Mouse (Mus musculus): ENCODE results near the gene Zfp768. TPM values are rescaled to one million over a fixed set of nuclear protein-coding genes. Genes with fewer than 3 reads are reported as not detected.
A peak's percentile ranks its signal among the peaks of the same experiment; 100 is the strongest.

Gene Zfp768
- polyA plus RNA-seq, 2 experiments, result 0.52 to 4.4 TPM

DNA sequence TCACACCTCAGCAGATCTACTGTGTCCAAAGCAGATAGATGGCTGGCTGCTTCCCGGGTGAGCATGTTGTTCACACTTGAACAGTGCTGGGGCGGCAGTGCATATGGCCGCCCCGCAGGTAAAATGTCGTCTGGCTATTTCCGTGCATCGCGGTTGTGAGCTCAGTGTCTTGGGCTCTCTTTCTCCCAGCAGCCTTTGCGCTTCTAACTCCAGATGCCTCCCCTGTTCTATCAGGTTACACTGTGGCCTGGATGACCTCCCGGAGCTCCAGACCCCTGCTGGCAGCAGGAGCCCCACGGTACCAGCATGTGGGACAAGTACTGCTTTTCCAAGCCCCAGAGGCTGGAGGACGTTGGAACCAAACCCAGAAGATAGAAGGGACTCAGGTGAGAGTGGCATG is 35.4 kb downstream of the Zfp768 start:
- ATAC-seq (ENCODE audit: insufficient read depth), result no peak
- 73% methylated on average over 12 of the region's 12 CpGs for WGBS (ENCODE audit: insufficient replicate concordance)
- TF ChIP-seq EP300 (IDR thresholded peaks at IDR 0.05; ENCODE audit: low read depth), result no peak
- no peak for TF ChIP-seq CTCF (IDR thresholded peaks at IDR 0.05; ENCODE audit: low read depth)
- H3K4me1 ChIP-seq (replicated peaks; ENCODE audit: control insufficient read depth in 2 of 2, insufficient read depth in 2 of 2, low read length in 1 of 2), result no peaks in the 10 kb centered on the region
- H3K9ac ChIP-seq (replicated peaks), result no peak overlapping the region
- no peak overlapping the region for H3K4me3 ChIP-seq (ENCODE audit: insufficient read depth in 1 of 2, low read depth in 2 of 2, low read length in 2 of 2)
- H3K9me3 ChIP-seq (ENCODE audit: control insufficient read depth, low read length), result no peaks in the 10 kb centered on the region
- DNase-seq (ENCODE audit: low read depth in 3 of 3, low spot score in 3 of 3), result no peak
- H3K36me3 ChIP-seq (replicated peaks; ENCODE audit: control insufficient read depth, insufficient read depth, low read depth), result no peaks in the 10 kb centered on the region
- H3K27me3 ChIP-seq (ENCODE audit: control insufficient read depth, insufficient read depth, low read length), result no peaks in the 10 kb centered on the region
- no peak overlapping the region for H3K27ac ChIP-seq
- H3K4me2 ChIP-seq (ENCODE audit: low read depth), result no peak overlapping the region

- H3K4me1 ChIP-seq (replicated peaks; ENCODE audit: control insufficient read depth in 2 of 2, insufficient read depth in 2 of 2, low read length in 1 of 2), result no peaks in the 10 kb centered on the region
- 72% methylated on average over 4 of the region's 4 CpGs for WGBS (ENCODE audit: insufficient replicate concordance)
- no peak for ATAC-seq (ENCODE audit: insufficient read depth)
- H3K4me3 ChIP-seq (ENCODE audit: insufficient read depth in 1 of 2, low read depth in 2 of 2, low read length in 2 of 2), result no peak overlapping the region
- H3K27ac ChIP-seq, result no peak overlapping the region
- no peak overlapping the region for H3K4me2 ChIP-seq (ENCODE audit: low read depth)
- no peaks in the 10 kb centered on the region for H3K9me3 ChIP-seq (ENCODE audit: control insufficient read depth, low read length)
- no peaks in the 10 kb centered on the region for H3K36me3 ChIP-seq (replicated peaks; ENCODE audit: control insufficient read depth, insufficient read depth, low read depth)
- no peaks in the 10 kb centered on the region for H3K27me3 ChIP-seq (ENCODE audit: control insufficient read depth, insufficient read depth, low read length)
- TF ChIP-seq CTCF (IDR thresholded peaks at IDR 0.05; ENCODE audit: low read depth) (peak; percentile 79), EP300 (IDR thresholded peaks at IDR 0.05; ENCODE audit: low read depth) (no peak)
- no peak overlapping the region for H3K9ac ChIP-seq (replicated peaks)
- DNase-seq (ENCODE audit: low read depth in 3 of 3, low spot score in 3 of 3), result peak in 2 of 3 experiments; percentile 25 to 37
Observed at GRCm38 (mm10) chr7:127308887-127309286, 36.5 kb downstream of the Zfp768 start.

DNA sequence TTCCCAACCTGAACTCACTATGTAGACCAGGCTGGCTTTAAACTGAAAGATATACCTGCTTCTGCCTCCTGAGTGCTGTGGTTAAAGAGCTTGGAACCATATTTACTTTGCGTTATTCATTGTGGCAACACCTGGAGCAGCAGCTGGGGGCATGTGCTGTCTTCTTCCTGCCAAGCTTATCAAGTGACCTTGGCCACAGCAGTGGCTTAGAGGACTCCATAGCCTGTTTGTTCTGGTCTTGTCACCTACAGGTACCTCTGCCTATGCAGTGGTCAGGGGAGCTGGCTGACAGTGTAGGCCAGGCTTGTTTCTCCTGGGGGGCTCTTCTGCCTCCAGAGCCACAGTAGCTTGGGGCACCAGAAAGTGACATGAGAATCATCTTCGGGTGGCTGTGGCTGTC is 37.0 kb downstream of the Zfp768 start:
- Histone ChIP-seq H3K4me3 (ENCODE audit: insufficient read depth in 1 of 2, low read depth in 2 of 2, low read length in 2 of 2) (no peak overlapping the region), H3K36me3 (replicated peaks; ENCODE audit: control insufficient read depth, insufficient read depth, low read depth) (no peaks in the 10 kb centered on the region), H3K4me1 (replicated peaks; ENCODE audit: control insufficient read depth in 2 of 2, insufficient read depth in 2 of 2, low read length in 1 of 2) (no peaks in the 10 kb centered on the region), H3K27ac (no peak overlapping the region), H3K27me3 (ENCODE audit: control insufficient read depth, insufficient read depth, low read length) (no peaks in the 10 kb centered on the region), H3K9me3 (ENCODE audit: control insufficient read depth, low read length) (no peaks in the 10 kb centered on the region), H3K9ac (replicated peaks) (no peak overlapping the region), H3K4me2 (ENCODE audit: low read depth) (no peak overlapping the region)
- no peak for ATAC-seq (ENCODE audit: insufficient read depth)
- no peak for DNase-seq (ENCODE audit: low read depth in 3 of 3, low spot score in 3 of 3)
- 69% methylated on average over 2 of the region's 2 CpGs for WGBS (ENCODE audit: insufficient replicate concordance)
- TF ChIP-seq EP300 (IDR thresholded peaks at IDR 0.05; ENCODE audit: low read depth) (no peak), CTCF (IDR thresholded peaks at IDR 0.05; ENCODE audit: low read depth) (no peak)

DNA sequence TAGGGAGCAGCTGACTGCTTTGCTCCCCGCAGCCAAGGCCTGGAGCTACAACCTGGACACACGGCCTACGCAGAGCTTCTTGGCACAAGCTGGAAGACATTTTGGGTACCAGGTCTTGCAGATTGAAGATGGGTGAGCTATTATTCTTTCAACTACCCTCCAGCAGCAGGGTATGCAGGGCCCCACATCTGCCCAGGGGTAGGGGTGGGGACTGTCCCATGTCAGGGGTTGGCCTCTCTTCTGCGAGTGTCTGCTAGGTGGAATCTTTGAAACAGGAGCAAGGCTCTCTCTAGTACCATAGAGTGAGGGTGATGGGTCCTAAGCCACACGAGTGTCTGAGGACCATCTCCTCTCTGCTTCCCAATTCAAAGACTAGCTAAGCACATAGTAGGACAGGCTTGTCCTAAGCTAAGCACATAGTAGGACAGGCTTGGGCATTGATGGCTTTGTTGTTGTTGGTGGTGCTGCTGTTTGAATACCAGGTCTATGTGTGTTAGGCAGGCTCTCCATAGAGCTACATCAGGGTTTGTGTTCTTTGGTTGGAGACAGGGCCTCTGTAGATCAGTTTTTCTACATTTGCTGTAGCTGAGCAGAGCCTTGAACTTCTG is 47.7 kb downstream of the Zfp768 start:
- TF ChIP-seq CTCF (IDR thresholded peaks at IDR 0.05; ENCODE audit: low read depth) (no peak), EP300 (IDR thresholded peaks at IDR 0.05; ENCODE audit: low read depth) (no peak)
- DNase-seq (ENCODE audit: low read depth in 3 of 3, low spot score in 3 of 3), result no peak
- peaks cover 0 to 4% of the 10 kb centered on the region in 2 experiments; a peak in 1 of 4 replicates for H3K4me1 ChIP-seq (replicated peaks; ENCODE audit: control insufficient read depth in 2 of 2, insufficient read depth in 2 of 2, low read length in 1 of 2)
- no peak overlapping the region for H3K9ac ChIP-seq (replicated peaks)
- no peak overlapping the region for H3K27ac ChIP-seq
- 75% methylated on average over 5 of the region's 5 CpGs for WGBS (ENCODE audit: insufficient replicate concordance)
- no peaks in the 10 kb centered on the region for H3K36me3 ChIP-seq (replicated peaks; ENCODE audit: control insufficient read depth, insufficient read depth, low read depth)
- ATAC-seq (ENCODE audit: insufficient read depth), result no peak
- H3K4me2 ChIP-seq (ENCODE audit: low read depth), result no peak overlapping the region
- no peak overlapping the region for H3K4me3 ChIP-seq (ENCODE audit: insufficient read depth in 1 of 2, low read depth in 2 of 2, low read length in 2 of 2)
- no peaks in the 10 kb centered on the region for H3K27me3 ChIP-seq (ENCODE audit: control insufficient read depth, insufficient read depth, low read length)
- H3K9me3 ChIP-seq (ENCODE audit: control insufficient read depth, low read length), result no peaks in the 10 kb centered on the region

DNA sequence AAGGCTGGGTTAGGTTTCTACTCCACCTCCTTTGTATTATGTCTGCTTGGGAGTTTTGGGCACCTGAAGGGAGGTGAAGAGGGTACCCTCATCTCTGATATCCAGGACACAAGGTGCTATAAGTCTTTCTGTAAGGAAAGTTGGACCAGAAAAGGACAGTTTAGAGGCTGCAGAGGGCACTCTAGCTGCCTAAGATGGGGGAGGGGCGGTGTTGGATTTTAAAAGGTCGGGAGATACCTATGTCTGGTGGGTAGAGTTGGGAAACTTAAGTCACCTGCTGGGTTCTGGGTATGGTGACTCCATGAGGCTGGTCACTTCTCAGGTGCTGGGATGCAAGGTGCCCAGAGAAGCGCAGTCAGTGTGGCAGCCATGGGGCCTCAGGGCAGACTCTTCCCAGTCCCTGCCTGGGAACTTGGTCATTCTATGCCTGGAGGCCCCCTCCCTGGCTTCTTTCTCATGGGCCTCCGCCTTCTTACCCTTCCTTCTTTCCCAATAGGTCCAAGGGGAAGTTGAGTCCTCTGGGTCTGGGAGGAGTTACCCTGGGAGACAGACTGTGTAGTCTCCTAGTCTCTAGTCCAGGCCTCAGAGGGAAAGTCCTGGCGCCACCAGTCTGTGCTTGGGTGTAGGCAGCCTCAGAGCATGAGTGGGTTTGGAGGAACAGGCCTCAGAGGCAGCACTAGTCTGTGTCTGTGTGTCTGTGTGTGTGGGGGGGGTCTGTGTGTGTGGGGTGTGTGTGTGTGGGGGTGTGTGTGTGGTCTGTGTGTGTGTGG is 48.4 kb downstream of the Zfp768 start:
- ATAC-seq (ENCODE audit: insufficient read depth) (no peak), DNase-seq (ENCODE audit: low read depth in 3 of 3, low spot score in 3 of 3) (no peak)
- TF ChIP-seq EP300 (IDR thresholded peaks at IDR 0.05; ENCODE audit: low read depth) (no peak), CTCF (IDR thresholded peaks at IDR 0.05; ENCODE audit: low read depth) (no peak)
- no peaks in the 10 kb centered on the region for H3K27me3 ChIP-seq (ENCODE audit: control insufficient read depth, insufficient read depth, low read length)
- no peaks in the 10 kb centered on the region for H3K9me3 ChIP-seq (ENCODE audit: control insufficient read depth, low read length)
- H3K4me3 ChIP-seq (ENCODE audit: insufficient read depth in 1 of 2, low read depth in 2 of 2, low read length in 2 of 2), result peak overlapping the region; percentile 20 to 36; a peak in 1 of 4 replicates
- no peak overlapping the region for H3K27ac ChIP-seq
- 43% methylated on average over 5 of the region's 5 CpGs for WGBS (ENCODE audit: insufficient replicate concordance)
- H3K4me2 ChIP-seq (ENCODE audit: low read depth), result no peak overlapping the region
- H3K36me3 ChIP-seq (replicated peaks; ENCODE audit: control insufficient read depth, insufficient read depth, low read depth), result no peaks in the 10 kb centered on the region
- H3K9ac ChIP-seq (replicated peaks), result no peak overlapping the region
- peaks cover 0 to 4% of the 10 kb centered on the region in 2 experiments; a peak in 1 of 4 replicates for H3K4me1 ChIP-seq (replicated peaks; ENCODE audit: control insufficient read depth in 2 of 2, insufficient read depth in 2 of 2, low read length in 1 of 2)

All from liver, embryonic 14.5 days (tissue).